Mouse (Mus musculus): ENCODE results near the gene Zfp13.
"Not testable (repeated sequence)": the region's sequence is repeated elsewhere in the genome, so short reads cannot be mapped to it uniquely, and the experiment has no call there.

Gene Zfp13

GRCm38 (mm10) chr17:23531408-23531807 lies 67.9 kb downstream of the Zfp13 start:
- DNase-seq, result not testable (repeated sequence)
